ENCODE assay signal across 11 mouse cellular contexts in the genomic region with DNA sequence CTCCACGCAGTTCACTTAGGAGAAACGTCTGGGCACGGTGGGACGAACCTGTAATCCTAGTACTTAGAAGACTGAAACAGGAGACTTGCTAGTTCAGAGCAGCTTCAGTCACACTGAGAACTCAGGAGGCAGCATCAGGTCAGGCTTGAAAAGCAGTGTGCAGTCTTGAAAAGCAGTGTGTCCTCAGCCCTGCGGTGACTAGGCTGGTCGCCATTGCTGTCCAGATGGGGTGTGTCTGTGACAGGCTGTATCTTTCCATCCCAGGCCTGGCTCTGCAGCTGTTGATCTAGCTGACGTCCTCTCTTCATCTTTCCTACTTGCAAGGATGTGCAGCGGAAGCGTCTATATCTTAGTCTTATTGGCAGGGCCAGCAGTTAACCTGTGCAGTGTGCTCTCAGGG. TPM values are rescaled to one million over a fixed set of nuclear protein-coding genes. Genes with fewer than 3 reads are reported as not detected.
A peak's percentile ranks its signal among the peaks of the same experiment; 100 is the strongest.
DNase-seq lines count a peak whose midpoint lies in the region; ATAC-seq and TF ChIP-seq lines count a peak whose summit lies in the region.
"Had no signal": no experiment of that assay in that cellular context is flagged by ENCODE, and none has a peak within 500 bp of the region (broad histone marks: within the 10 kb centered on the region; RNA-seq: fewer than 3 reads in every experiment).

No protein-coding gene starts in this region.

- peak overlapping the region; percentile 42 for H3K27ac ChIP-seq in kidney, adult 2 months (ENCODE audit: insufficient read depth, low read depth, low read length)
- H3K27ac ChIP-seq in embryonic facial prominence, embryonic 10.5 days (replicated peaks), result peak overlapping the region; percentile 71
- H3K27ac ChIP-seq in limb, embryonic 10.5 days, result peak overlapping the region; percentile 73; the same call in 1 of the 2 replicates
- H3K27ac ChIP-seq: midbrain, embryonic 15.5 days had no signal

- 60% methylated on average over 9 of the region's 9 CpGs for WGBS in kidney, adult 2 months
- 85% methylated on average over 9 of the region's 9 CpGs for WGBS in embryonic facial prominence, embryonic 10.5 days
- WGBS in limb, embryonic 10.5 days, result 80% methylated on average over 9 of the region's 9 CpGs

- TF ChIP-seq POLR2A in kidney, adult 2 months (IDR thresholded peaks at IDR 0.05; ENCODE audit: low read depth, low read length), result no peak

- H3K27me3 ChIP-seq in kidney, adult 2 months (replicated peaks; ENCODE audit: control insufficient read depth, insufficient read depth, low read length), result no peaks in the 10 kb centered on the region
- H3K27me3 ChIP-seq in embryonic facial prominence, embryonic 10.5 days (replicated peaks; ENCODE audit: low read depth, poor library complexity, severe bottlenecking), result no peaks in the 10 kb centered on the region
- H3K27me3 ChIP-seq in limb, embryonic 10.5 days (ENCODE audit: low read depth, poor library complexity, severe bottlenecking), result no peaks in the 10 kb centered on the region
- H3K27me3 ChIP-seq: midbrain, embryonic 15.5 days had no signal

- peak; percentile 19 for DNase-seq in kidney, adult 2 months
- no peak for DNase-seq in kidney, postnatal 25 days
- DNase-seq in embryonic facial prominence, embryonic 10.5 days (ENCODE audit: low spot score), result no peak
- no peak for DNase-seq in limb, embryonic 10.5 days (ENCODE audit: low spot score)
- DNase-seq in urinary bladder, postnatal 25 days (ENCODE audit: low spot score), result no peak
- no peak for DNase-seq in testis, postnatal 14 days (ENCODE audit: low spot score)
- DNase-seq in layer of hippocampus, postnatal 25 days (ENCODE audit: extremely low spot score in 1 of 2, low spot score in 1 of 2), result no peak
- DNase-seq: adrenal gland, adult 8-10 months; thymus, postnatal 25 days had no signal

- no peak overlapping the region for H3K4me3 ChIP-seq in kidney, adult 2 months (ENCODE audit: insufficient read depth, low read depth, low read length)
- no peak overlapping the region for H3K4me3 ChIP-seq in embryonic facial prominence, embryonic 10.5 days
- no peak overlapping the region for H3K4me3 ChIP-seq in limb, embryonic 10.5 days
- H3K4me3 ChIP-seq: midbrain, embryonic 15.5 days had no signal

- no peak for TF ChIP-seq CTCF in kidney, adult 2 months (conservative IDR thresholded peaks at IDR 0.05; ENCODE audit: insufficient read depth, insufficient read length, low read depth, low read length)

- H3K9me3 ChIP-seq in embryonic facial prominence, embryonic 10.5 days, result no peaks in the 10 kb centered on the region
- no peaks in the 10 kb centered on the region for H3K9me3 ChIP-seq in limb, embryonic 10.5 days (replicated peaks)
- H3K9me3 ChIP-seq: midbrain, embryonic 15.5 days had no signal

- peak; percentile 38 for ATAC-seq in megakaryocyte progenitor cell, adult 5-6 weeks (replicated peaks; ENCODE audit: poor library complexity)
- ATAC-seq: midbrain, embryonic 15.5 days had no signal

- no peaks in the 10 kb centered on the region for H3K36me3 ChIP-seq in kidney, adult 2 months (ENCODE audit: control insufficient read depth, insufficient read depth, low read length)
- H3K36me3 ChIP-seq in embryonic facial prominence, embryonic 10.5 days (replicated peaks), result peaks cover 65% of the 10 kb centered on the region
- peaks cover 52% of the 10 kb centered on the region for H3K36me3 ChIP-seq in limb, embryonic 10.5 days

- no peaks in the 10 kb centered on the region for H3K4me1 ChIP-seq in kidney, adult 2 months (ENCODE audit: control insufficient read depth, insufficient read depth, low read length)
- peaks cover 46% of the 10 kb centered on the region for H3K4me1 ChIP-seq in embryonic facial prominence, embryonic 10.5 days
- H3K4me1 ChIP-seq in limb, embryonic 10.5 days, result peaks cover 40% of the 10 kb centered on the region

RNA-seq across cellular contexts. Expression of a gene that starts 42.9 kb away (rescaled TPM):
- 3.1 and 3.4 TPM in 2 replicates for polyA plus RNA-seq in kidney, adult 2 months (2012; rRNA removed)
- polyA plus RNA-seq in embryonic facial prominence, embryonic 10.5 days (2016; fragmentation: Nextera tagmentation; extraction: Ambion mirVana), result 2.6 and 3.1 TPM in 2 replicates
- polyA plus RNA-seq in limb, embryonic 10.5 days (2016; fragmentation: Nextera tagmentation; extraction: Ambion mirVana), result 2.2 and 2.7 TPM in 2 replicates
- 4.2 and 4.7 TPM in 2 replicates for total RNA-seq in megakaryocyte progenitor cell, adult 5-6 weeks (2015)
- 3.3 and 3.9 TPM in 2 replicates for total RNA-seq in megakaryocyte progenitor cell, adult 5-6 weeks (2017)
- total RNA-seq in layer of hippocampus, postnatal 25 days (2021), result 10 to 100 TPM; 15.0 to 18.3 TPM

RNA-seq across cellular contexts. Expression of a gene that starts 56.1 kb away (rescaled TPM):
- 104 and 112 TPM in 2 replicates for polyA plus RNA-seq in kidney, adult 2 months (2012; rRNA removed)
- polyA plus RNA-seq in embryonic facial prominence, embryonic 10.5 days (2016; fragmentation: Nextera tagmentation; extraction: Ambion mirVana), result 9.2 and 9.8 TPM in 2 replicates
- polyA plus RNA-seq in limb, embryonic 10.5 days (2016; fragmentation: Nextera tagmentation; extraction: Ambion mirVana), result 7.6 and 8.2 TPM in 2 replicates
- total RNA-seq in megakaryocyte progenitor cell, adult 5-6 weeks (2015), result 36.5 and 37.5 TPM in 2 replicates
- total RNA-seq in megakaryocyte progenitor cell, adult 5-6 weeks (2017), result 9.5 TPM in 2 replicates
- 100 to 1,000 TPM; 288 to 289 TPM for total RNA-seq in layer of hippocampus, postnatal 25 days (2021)
